Mouse (Mus musculus) layer of hippocampus, adult 9-11 months (tissue): ENCODE results near the gene Ptk6.

Source experiments
- DNase-seq: peaks from one replicate; pipeline ENCODE4 v3.0.0; 2022

The Ptk6 gene

DNA sequence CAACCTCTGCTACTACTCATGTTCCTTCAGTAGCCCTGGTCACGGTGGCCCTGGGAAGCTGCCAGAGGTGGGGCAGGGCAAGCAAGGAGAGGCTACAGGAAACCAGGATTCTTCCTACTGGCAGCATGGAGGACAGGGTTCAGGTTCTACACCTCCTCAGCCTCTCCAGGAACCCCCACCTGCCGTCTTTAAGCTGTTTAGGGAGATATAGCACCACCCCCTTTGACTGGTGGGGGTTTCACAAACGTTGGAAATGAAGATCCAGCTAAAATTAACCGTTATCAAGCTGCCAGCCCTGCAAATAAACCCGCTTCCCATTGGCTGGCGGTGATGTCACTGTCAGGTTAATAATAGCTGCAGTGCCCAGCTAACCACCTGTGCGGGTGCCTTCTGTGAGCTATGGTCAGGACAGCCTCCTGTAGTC lies 43.5 kb downstream of the Ptk6 start:
- peak; percentile 87 for DNase-seq

GRCm38 (mm10) chr2:181158471-181158870 lies 44.1 kb downstream of the Ptk6 start:
- no peak for DNase-seq

GRCm38 (mm10) chr2:181157716-181158302 lies 44.8 kb downstream of the Ptk6 start:
- no peak for DNase-seq

- DNase-seq: no peak
Measured at GRCm38 (mm10) chr2:181157180-181157579, 45.4 kb downstream of the Ptk6 start.

- peak; percentile 82 for DNase-seq
Measured at GRCm38 (mm10) chr2:181156248-181157121, 46.1 kb downstream of the Ptk6 start, which contains the start of gene Eef1a2. Eef1a2 (minus strand) TSS chr2:181157014.

- no peak for DNase-seq
Measured at GRCm38 (mm10) chr2:181155801-181156200, 46.8 kb downstream of the Ptk6 start.

- DNase-seq: no peak
Measured at GRCm38 (mm10) chr2:181154831-181155415, 47.7 kb downstream of the Ptk6 start.

DNA sequence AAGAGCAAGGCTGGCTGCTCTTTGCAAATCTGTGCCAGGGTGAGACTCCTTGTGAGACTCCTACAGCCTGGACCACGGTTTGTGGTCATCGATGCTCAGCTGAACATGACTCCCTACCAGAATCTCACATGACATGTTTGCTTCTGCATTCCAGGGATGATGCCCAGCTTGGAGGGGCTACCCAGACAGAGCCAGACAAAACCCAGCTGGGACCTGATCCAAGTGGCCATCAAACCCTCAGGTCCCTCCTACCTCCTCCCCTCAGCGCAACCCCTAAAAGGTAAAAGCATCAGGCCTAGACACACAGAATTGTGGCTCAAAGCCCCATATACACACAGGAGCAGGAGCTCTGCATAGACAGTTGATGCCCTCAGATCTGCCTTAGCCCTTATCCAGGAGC lies 48.2 kb downstream of the Ptk6 start:
- no peak for DNase-seq

- DNase-seq: no peak
Measured at GRCm38 (mm10) chr2:181153837-181154236, 48.8 kb downstream of the Ptk6 start.

DNA sequence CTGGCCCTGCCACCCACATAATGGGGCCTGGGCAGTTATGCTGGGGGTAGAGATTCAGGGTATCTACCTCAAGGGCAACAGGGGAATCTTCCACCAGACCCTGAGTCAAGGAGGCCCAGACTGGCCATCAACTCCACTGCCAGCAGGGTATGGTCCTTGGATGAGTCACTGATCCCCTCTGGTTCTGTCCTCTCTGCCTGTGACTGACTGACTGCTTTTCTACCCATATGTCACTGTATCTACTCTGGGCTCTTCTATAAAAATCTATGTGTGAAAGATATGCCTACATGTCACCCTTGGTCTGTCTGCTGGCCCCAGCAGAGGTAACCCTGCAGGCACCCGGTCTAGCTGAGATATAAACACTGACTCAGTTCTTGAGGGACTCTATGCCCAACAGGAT lies 49.5 kb downstream of the Ptk6 start:
- DNase-seq: no peak

- no peak for DNase-seq
Measured at GRCm38 (mm10) chr2:181152701-181153100, 49.9 kb downstream of the Ptk6 start.

DNA sequence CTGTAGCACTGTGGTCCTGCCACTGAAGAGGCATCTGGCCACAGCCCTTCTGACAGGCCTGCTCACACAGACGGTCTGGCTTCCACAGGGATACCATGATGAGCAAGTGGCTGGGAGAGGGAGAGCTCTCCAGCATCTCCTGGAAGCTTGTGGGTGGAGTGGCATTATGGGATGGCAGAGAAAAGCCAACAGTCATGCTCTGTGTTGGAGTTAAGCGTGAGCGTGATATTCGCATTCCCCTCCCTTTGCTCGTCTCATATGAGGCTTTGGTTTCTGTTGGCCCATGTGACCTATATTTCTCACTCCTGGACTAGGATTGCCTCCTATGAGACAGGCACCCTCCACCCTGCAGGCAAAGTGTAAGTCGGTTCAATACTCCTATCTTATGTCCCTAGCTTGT lies 52.3 kb downstream of the Ptk6 start:
- peak; percentile 74 for DNase-seq

GRCm38 (mm10) chr2:181148318-181148955 lies 54.2 kb downstream of the Ptk6 start:
- DNase-seq: no peak

- no peak for DNase-seq
Measured at GRCm38 (mm10) chr2:181147546-181148317, 54.9 kb downstream of the Ptk6 start.

DNA sequence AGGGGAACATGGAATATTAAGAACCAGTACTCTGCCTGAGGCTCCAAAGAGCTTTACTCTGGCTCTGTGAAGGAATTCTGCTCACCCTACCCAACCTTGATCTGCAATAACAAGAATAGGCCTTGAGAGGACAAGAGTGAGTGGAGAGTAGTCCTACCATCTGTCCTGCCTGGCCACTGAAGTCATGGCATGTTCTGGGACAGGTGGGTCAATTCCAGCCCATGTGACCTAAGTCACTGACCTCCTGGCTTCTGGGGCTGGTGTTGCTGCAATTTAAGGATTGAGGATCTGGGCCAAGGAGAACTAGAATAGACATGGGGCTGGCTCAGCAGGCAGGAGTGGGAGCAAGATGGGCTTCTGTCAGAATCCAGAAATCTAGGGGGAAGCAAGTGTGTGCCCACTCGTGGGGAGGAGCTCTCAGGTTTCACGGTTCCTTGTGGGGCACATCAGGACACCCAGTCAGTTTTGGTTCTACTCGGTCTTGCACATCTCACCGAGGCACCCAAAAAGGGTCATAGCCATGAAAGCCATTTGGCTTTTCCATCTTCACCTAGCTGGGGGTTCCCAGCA lies 55.5 kb downstream of the Ptk6 start:
- DNase-seq: no peak

DNA sequence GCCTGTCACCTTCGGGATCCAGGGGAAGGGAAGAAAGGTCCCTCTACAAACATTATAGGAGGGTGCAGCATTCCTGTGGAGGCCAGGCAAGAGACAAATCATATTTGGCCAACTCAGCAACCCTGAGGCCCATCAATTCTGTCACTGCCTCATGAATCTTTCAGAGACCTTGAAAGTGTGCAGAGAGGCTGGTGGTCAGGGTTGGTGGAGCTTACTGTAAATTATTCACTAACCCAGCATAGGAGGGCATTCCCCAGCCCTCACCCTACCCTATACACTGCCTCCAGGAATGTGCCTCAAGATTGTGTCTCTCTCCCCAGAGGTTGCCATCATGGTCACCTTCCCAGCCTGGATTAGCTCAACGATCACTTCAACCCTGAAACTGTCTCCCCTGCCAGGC lies 57.9 kb downstream of the Ptk6 start:
- DNase-seq: no peak
